Mouse (Mus musculus) erythroblast, embryonic 14.5 days (primary cell): ENCODE measurements around the gene Col4a3.

Experiments
- GATA1 ChIP-seq: IDR thresholded peaks from 2 replicates; pipeline ENCODE4 v1.6.1; 2012; ENCODE audit warnings: low read length, inconsistent platforms, mixed read lengths
- TAL1 ChIP-seq: IDR thresholded peaks from 3 replicates; pipeline ENCODE4 v1.6.1; 2012; ENCODE audit warnings: low read length, inconsistent platforms, mixed read lengths

- TF ChIP-seq GATA1 (no peak), TAL1 (no peak)
Measured at GRCm38 (mm10) chr1:82576182-82576581, 10.5 kb upstream of the Col4a3 start.
